Mouse (Mus musculus) left cerebral cortex, adult 9 months (tissue): ENCODE measurements around the gene Otog.

Experiments used
- DNase-seq, 2 experiments: peaks; one replicate each; pipeline ENCODE4 v3.0.0; 2022; ENCODE audit warnings: low spot score in 2 of 2

The Otog gene

DNA sequence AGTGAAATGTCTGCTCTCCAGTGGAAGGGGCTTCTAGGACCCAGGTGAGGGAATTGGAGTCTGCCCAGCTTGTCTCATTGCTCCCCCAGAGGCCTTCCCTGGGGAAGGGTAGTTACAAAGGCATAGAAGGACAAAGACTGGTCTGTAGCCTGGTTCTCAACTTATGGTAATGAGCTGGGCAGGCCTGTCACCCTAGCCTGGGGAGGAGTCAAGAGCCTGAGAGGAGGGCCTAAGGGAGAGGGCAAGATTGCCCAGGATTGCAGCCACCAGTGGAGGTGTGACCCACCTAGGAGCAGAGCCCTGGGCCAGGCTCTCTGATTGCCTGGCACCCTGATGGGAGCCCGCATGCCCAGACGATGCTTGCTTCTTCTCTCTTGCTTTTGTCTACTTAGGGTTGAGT, at the start of gene Otog:
Gene Otog (plus strand): TSS at position 292 of the 400 bp plus-strand sequence.
- DNase-seq = no peak

- DNase-seq = no peak
Measured at GRCm38 (mm10) chr7:46195356-46195755, 45.4 kb upstream of the Otog start.

- no peak for DNase-seq
Measured at GRCm38 (mm10) chr7:46200021-46200420, 40.8 kb upstream of the Otog start.

DNA sequence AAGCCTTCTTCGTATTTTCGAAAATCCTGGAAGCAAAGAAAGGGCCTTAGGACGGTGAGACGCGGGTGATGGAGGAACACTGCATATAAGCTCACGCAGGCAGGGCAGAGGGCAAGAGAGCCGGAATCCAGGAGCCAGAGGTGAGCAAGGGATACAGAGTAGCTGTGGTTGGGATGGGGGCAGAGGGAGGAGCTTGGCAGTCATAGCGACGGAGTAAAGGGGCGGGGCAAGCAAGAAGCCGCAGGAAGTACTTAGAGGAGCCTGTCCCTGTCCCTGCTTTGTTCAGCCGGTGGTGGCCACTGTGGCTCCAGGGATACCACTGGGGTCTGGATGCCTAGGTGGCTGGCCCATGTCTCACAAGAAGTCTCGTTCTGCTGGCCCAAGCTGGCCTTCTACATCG, 39.1 kb upstream of the Otog start:
- DNase-seq = no peak

- DNase-seq = peak in 1 of 2 experiments; percentile 63
Measured at GRCm38 (mm10) chr7:46204046-46204471, 36.7 kb upstream of the Otog start.

- DNase-seq = no peak
Measured at GRCm38 (mm10) chr7:46204775-46205174, 36.0 kb upstream of the Otog start.

DNA sequence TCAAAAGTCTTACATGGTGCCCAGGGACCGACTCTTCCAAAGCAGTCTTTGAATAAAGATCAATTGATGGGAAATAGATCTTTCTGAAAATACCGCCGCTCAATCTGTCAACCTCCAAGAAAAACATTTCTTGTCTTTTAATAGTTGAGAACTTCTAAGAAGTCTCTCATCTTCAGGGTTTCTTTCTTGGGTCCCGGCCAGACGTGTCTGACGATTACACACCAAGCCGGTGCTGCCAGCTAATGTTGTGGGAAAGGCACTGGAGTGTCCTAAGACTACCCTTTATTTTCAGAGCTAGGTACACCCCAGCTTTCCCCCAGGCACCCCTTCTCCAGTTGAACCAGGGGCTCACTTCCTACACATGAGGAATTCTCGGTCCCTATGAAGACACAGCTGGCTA, 32.7 kb upstream of the Otog start:
- DNase-seq = no peak

GRCm38 (mm10) chr7:46210276-46210675, 30.5 kb upstream of the Otog start:
- no peak for DNase-seq

- DNase-seq = no peak
Measured at GRCm38 (mm10) chr7:46216481-46216880, 24.3 kb upstream of the Otog start.

GRCm38 (mm10) chr7:46218415-46218814, 22.4 kb upstream of the Otog start:
- DNase-seq = no peak

GRCm38 (mm10) chr7:46220591-46221129, 20.1 kb upstream of the Otog start:
- no peak for DNase-seq

- peak in 1 of 2 experiments; percentile 68 for DNase-seq
Measured at GRCm38 (mm10) chr7:46226253-46226652, 14.5 kb upstream of the Otog start.

DNA sequence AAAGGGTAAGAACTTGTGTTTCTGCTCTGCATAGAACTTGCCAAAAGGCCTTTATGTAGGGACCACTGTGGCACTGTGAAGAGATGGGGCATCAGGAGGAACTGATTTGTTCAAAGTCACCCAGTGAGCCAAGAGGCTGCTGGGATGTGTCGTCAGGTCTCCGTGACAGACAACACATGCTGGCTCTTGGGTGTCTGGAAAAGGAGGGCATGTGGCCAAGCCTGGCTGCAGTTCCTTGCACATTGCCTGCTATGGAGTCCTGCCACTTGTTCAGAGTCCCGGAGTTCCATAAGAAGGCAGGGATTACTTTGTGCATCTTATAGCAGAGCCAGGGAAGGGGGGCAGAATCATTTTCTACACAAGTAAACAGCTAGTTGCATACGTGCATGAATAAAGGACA, 13.9 kb upstream of the Otog start:
- no peak for DNase-seq

GRCm38 (mm10) chr7:46235948-46236347, 4.8 kb upstream of the Otog start:
- no peak for DNase-seq

- no peak for DNase-seq
Measured at GRCm38 (mm10) chr7:46236363-46236762, 4.4 kb upstream of the Otog start.

DNA sequence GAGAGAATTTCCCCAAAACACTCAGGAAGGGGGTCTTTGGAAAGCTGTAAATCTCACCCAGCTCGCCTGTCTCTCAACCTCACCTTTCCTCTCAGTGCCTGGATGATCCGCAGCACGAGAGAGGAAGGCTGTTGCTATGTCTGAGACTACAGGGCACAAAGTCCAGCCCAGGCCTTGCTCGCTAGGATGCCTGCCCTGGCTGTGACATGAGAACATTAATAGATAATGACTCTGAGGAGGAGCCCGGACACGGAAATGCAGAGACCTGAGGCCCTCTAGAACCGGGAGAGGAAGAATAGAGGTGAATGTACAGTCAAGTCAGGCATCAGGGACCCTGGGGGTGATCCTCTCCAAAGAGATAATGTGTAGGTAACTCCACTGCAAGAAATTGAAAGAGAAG, 3.6 kb upstream of the Otog start:
- no peak for DNase-seq

GRCm38 (mm10) chr7:46238346-46238745, 2.4 kb upstream of the Otog start, which contains the start of gene Ush1c:
Ush1c (minus strand) TSS chr7:46238503.
- no peak for DNase-seq

- DNase-seq = no peak
Measured at GRCm38 (mm10) chr7:46240091-46240490, 696 bp upstream of the Otog start.

DNA sequence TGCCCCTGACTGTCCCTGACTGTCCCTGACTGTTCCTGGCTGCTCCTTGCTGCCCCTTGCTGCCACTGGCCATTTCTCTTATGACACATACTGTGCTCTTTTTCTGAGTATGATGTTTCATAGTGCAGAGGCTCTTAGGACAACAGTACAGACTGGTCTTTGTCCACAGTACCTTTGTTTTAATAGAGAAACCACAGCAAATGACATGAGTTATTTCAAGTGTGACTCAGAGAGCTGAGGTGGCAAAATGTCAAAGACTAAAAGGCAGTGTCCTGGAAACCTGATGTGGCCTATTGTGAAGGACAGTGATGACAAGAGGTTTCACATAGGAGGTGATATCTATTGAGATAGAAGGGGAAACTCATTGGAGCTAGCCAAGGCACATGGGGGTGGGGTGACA, 6.1 kb downstream of the Otog start:
- no peak for DNase-seq

DNA sequence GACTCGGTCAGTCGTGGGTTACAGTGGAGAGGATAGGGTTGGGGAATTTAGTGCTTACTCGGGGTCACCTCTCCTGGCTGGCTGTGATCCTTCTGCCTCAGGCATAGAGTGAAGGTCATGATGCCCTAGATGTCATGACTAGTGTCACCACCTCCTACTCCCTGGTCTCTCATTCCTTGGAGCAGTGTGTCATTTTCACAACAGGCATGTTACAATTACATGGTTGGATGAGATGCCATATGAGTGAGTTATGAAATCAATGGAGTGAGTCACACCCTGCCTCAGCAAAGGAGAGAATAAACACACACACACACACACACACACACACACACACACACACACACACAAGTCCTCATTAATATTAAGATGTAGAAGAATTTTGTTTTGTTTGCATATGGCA, 6.8 kb downstream of the Otog start:
- DNase-seq = no peak

DNA sequence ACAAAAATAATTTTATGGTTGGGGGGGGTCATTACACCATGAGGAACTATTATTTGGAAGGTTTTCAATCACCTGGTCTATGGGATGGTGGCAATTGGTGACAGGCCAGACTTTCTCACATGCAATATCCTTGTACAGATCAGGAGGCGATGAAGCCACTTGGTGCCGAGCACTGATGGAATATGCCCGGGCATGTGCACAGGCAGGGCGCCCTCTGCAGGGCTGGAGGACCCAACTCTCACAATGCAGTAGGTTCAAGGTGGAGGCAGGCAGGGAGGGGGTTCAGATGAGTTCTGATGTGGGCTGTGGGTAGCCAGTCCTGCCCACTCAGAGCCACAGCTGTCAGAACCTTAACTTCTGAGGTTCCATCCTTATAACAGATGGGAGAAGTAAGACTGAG, 11.1 kb downstream of the Otog start:
- DNase-seq = no peak

GRCm38 (mm10) chr7:46276156-46276555, 35.4 kb downstream of the Otog start:
- DNase-seq = no peak

GRCm38 (mm10) chr7:46279946-46280345, 39.2 kb downstream of the Otog start:
- peak in 1 of 2 experiments; percentile 68 for DNase-seq

- DNase-seq = no peak
Measured at GRCm38 (mm10) chr7:46280896-46281295, 40.1 kb downstream of the Otog start.
